Comparison of ENCODE assay signal across 18 mouse cellular contexts in genomic region chr10:68102566-68102965, GRCm38 (mm10).
DNase-seq lines count a peak whose midpoint lies in the region; ATAC-seq lines count a peak whose summit lies in the region.
"Had no signal": no experiment of that assay in that cellular context is flagged by ENCODE, and none has a peak within 500 bp of the region (broad histone marks: within the 10 kb centered on the region; RNA-seq: fewer than 3 reads in every experiment).

No protein-coding gene starts in this region.

- 92% methylated on average over 6 of the region's 6 CpGs for WGBS in embryonic facial prominence, embryonic 10.5 days

- H3K9me3 ChIP-seq in embryonic facial prominence, embryonic 10.5 days, result no peaks in the 10 kb centered on the region
- H3K9me3 ChIP-seq: forebrain, embryonic 10.5 days; limb, embryonic 12.5 days had no signal

- H3K4me3 ChIP-seq in brown adipose tissue, adult 24 weeks (ENCODE audit: insufficient read depth, low read depth, low read length), result no peak overlapping the region
- H3K4me3 ChIP-seq in embryonic facial prominence, embryonic 10.5 days, result no peak overlapping the region
- H3K4me3 ChIP-seq: forebrain, embryonic 10.5 days; limb, embryonic 12.5 days had no signal

- peak overlapping the region; percentile 37 for H3K27ac ChIP-seq in brown adipose tissue, adult 24 weeks (replicated peaks; ENCODE audit: low read depth, low read length)
- H3K27ac ChIP-seq in embryonic facial prominence, embryonic 10.5 days (replicated peaks), result no peak overlapping the region
- H3K27ac ChIP-seq: forebrain, embryonic 10.5 days; hindbrain, embryonic 14.5 days; limb, embryonic 12.5 days had no signal

- peaks cover 22% of the 10 kb centered on the region for H3K4me1 ChIP-seq in brown adipose tissue, adult 24 weeks (ENCODE audit: control insufficient read depth, insufficient read depth, insufficient read length, low read length)
- H3K4me1 ChIP-seq in embryonic facial prominence, embryonic 10.5 days, result peaks cover 46% of the 10 kb centered on the region

- intact Hi-C loops in heart, postnatal 14 days (cut with DNase I), result no loop called here

- DNase-seq in embryonic facial prominence, embryonic 10.5 days (ENCODE audit: low spot score), result peak; percentile 6
- DNase-seq in heart, adult 8-10 months (ENCODE audit: low spot score), result peak; percentile 84
- peak; percentile 60 to 68 for DNase-seq in heart, postnatal 14 days
- DNase-seq in right cerebral cortex, postnatal 14 days, result no peak
- DNase-seq in adrenal gland, postnatal 10 days, result no peak
- DNase-seq: cerebellum, adult 2 months; embryo, embryonic 11 days; kidney, adult 18-20 months; kidney, postnatal 36 days; lung, adult 2 months; retina, postnatal 1 day; thymus, adult 18-20 months had no signal

- no peaks in the 10 kb centered on the region for H3K27me3 ChIP-seq in embryonic facial prominence, embryonic 10.5 days (replicated peaks; ENCODE audit: low read depth, poor library complexity, severe bottlenecking)
- H3K27me3 ChIP-seq: limb, embryonic 12.5 days had no signal

- no peak for ATAC-seq in monocyte, adult 5-6 weeks (replicated peaks; ENCODE audit: insufficient number of reproducible peaks, low FRiP score, low TSS enrichment, poor library complexity, severe bottlenecking)
- ATAC-seq: activated CD4-positive, CD25-positive, alpha-beta regulatory T cell, adult 4 months had no signal

- peaks cover 36% of the 10 kb centered on the region for H3K36me3 ChIP-seq in embryonic facial prominence, embryonic 10.5 days (replicated peaks)

Comparison
In these comparisons a context has a peak if more than half of its experiments do, and no peak if none do; other contexts are left out.
1. DNase-seq: peak in embryonic facial prominence, embryonic 10.5 days (single experiment), heart, adult 8-10 months (single experiment) and heart, postnatal 14 days (2 of 2); none in right cerebral cortex, postnatal 14 days (single experiment) and adrenal gland, postnatal 10 days (single experiment).